1 mouse cellular context compared by ENCODE assay signal in the genomic region with DNA sequence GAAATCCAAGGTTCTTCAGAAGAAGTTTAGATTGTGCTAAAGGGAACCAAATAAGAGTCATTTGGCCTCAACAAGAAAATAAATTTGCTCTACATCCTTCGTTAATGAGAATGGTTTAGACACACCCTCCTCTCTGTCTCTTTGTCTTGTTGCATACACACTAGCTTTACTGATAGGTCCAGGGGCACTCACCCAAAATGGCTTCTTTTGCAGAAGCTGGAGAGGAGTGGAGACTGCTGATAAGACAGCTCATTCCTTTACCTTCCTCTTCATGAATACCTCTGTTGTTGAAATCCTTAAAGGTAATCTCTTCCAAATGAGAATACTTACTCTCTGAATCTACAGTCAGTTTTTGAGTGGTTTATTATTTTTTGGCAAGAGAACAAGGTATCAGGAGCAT.
TF ChIP-seq lines count a peak whose summit lies in the region.

No protein-coding gene starts in this region.

TF ChIP-seq in MEL, 35 proteins besides CTCF, POLR2A, EP300 and RAD21 (continued from another document):
- no peak for TF ChIP-seq CHD1 (IDR thresholded peaks at IDR 0.05; ENCODE audit: low read depth, low read length)
- TF ChIP-seq NELFE (IDR thresholded peaks at IDR 0.05; ENCODE audit: low read depth, low read length) = no peak
- TF ChIP-seq UBTF (IDR thresholded peaks at IDR 0.05; ENCODE audit: borderline replicate concordance, insufficient read depth, low read depth, low read length) = no peak
- no peak for TF ChIP-seq MXI1 (IDR thresholded peaks at IDR 0.05; ENCODE audit: low read depth, low read length)
- peak; percentile 48; the same call in 1 of the 2 replicates for TF ChIP-seq SIN3A (IDR thresholded peaks at IDR 0.05; ENCODE audit: low read length)
- peak; percentile 11; the same call in 1 of the 2 replicates for TF ChIP-seq HCFC1 (IDR thresholded peaks at IDR 0.05; ENCODE audit: low read depth, low read length)
- no peak for TF ChIP-seq USF1 (IDR thresholded peaks at IDR 0.05; ENCODE audit: low read depth, low read length)
- TF ChIP-seq ZNF384 (IDR thresholded peaks at IDR 0.05; ENCODE audit: low read depth, low read length) = no peak
- no peak for TF ChIP-seq MYB (IDR thresholded peaks at IDR 0.05; ENCODE audit: low read depth, low read length)
- TF ChIP-seq GATA1 (IDR thresholded peaks at IDR 0.05; ENCODE audit: low read depth, low read length) = peak; percentile 93
- TF ChIP-seq TAL1 (IDR thresholded peaks at IDR 0.05; ENCODE audit: low read length) = peak; percentile 76
- no peak for TF ChIP-seq ZKSCAN1 (IDR thresholded peaks at IDR 0.05; ENCODE audit: low read depth, low read length)
- TF ChIP-seq MEF2A (IDR thresholded peaks at IDR 0.05; ENCODE audit: extremely low read depth, insufficient replicate concordance, low read depth, low read length, poor library complexity, severe bottlenecking) = no peak
- 0 out of 2 replicates have a peak, but pooled peaks have one; percentile 14 for TF ChIP-seq TBP (IDR thresholded peaks at IDR 0.05; ENCODE audit: low read depth, low read length)
- TF ChIP-seq E2F4 (IDR thresholded peaks at IDR 0.05; ENCODE audit: borderline replicate concordance, low read depth, low read length) = no peak
- TF ChIP-seq CHD2 (IDR thresholded peaks at IDR 0.05; ENCODE audit: low read length) = no peak
- TF ChIP-seq MYC (IDR thresholded peaks at IDR 0.05; ENCODE audit: low read depth, low read length) = no peak; the same call in 1 of the 2 replicates
- TF ChIP-seq USF2 (IDR thresholded peaks at IDR 0.05; ENCODE audit: borderline replicate concordance in 1 of 2, insufficient read depth in 1 of 2, low read depth in 1 of 2, low read length in 2 of 2) = no peak
- TF ChIP-seq POLR2AphosphoS2 (IDR thresholded peaks at IDR 0.05; ENCODE audit: low read length) = no peak
- TF ChIP-seq ZC3H11A (IDR thresholded peaks at IDR 0.05; ENCODE audit: low read depth, low read length) = no peak
- no peak for TF ChIP-seq GABPA (IDR thresholded peaks at IDR 0.05; ENCODE audit: low read depth, low read length)
